Mouse (Mus musculus) natural killer cell, adult 2 months (primary cell): ENCODE results near the gene Tma16.
A peak's percentile ranks its signal among the peaks of the same experiment; 100 is the strongest.

Experiments used
- DNase-seq, 2 experiments: peaks; one replicate each; pipeline ENCODE4 v3.0.0; 2022; ENCODE audit warnings: low spot score in 2 of 2

Gene Tma16

DNA sequence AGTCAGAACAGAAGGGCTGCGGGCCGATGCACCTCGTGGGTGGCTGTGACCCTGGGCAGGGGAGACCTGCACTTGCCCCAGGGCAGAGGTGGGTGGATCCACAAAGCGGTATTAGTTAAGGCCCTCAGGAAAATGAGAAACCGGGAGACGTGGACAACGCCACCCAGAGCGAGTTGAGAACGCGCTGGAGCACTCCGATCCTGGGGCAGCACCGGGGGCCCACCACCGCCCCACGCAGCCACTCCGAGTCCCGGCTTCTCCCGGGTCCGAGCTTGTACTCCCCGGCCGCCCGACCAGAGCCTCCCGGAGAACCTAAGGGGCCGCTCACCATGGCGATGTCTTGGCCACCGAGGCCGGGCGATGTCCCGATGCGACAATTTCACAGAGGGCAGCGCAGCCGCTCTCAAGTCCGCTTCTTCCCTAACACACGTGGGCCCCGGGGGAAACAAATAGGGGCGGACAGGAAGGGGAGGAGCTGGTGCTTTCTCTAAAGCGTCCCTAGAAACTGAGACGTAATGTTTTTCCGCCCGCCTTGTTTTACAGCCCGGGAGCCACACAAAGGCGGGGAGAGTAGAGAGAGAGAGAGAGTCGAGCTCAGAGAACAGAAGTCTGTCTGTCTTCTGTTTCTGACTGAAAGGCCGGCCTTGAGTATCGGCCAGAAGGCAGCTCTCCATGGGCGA, at the start of gene Tma16:
TSS of gene Tma16 (minus strand) at position 447 of the 680 bp plus-strand sequence.
- DNase-seq, result peak; percentile 69 to 79

DNA sequence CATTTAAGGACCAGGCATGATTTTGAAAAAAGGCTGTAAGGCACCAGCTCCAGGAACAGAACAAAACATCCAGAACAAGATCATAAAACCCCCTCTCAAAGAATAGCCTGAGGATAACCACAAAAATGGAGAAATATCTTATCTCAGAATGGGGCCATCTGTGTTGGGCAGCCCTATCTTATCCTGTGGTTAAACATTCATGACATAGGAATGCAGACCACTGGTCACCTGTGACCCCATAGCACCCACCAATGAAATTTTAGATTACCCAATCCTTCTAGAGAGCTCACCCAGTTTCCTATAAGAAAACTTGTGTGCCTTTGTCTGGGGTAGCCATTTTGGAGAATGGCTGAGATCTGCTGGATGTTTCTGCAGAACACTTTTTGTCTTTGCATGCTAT, 34.2 kb upstream of the Tma16 start:
- no peak for DNase-seq

DNA sequence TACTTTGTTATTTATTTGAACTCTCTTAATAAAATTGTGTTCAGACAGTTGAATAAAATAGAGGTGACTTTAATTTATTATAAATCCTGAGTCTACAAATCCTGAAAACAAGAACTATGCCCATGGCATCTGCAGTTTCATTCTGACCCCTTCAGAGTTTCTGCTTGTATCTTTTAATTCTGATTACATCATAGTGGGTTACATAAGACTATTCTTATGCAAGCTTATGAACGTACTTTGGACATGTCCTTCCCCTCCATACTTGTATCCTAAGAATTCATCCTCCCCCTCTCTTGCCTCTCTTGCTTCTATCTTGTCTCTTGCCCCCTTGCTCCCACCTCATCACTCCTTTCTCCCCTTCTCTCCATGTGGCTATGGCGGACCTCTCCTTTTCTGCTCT, 32.8 kb upstream of the Tma16 start:
- no peak for DNase-seq

DNA sequence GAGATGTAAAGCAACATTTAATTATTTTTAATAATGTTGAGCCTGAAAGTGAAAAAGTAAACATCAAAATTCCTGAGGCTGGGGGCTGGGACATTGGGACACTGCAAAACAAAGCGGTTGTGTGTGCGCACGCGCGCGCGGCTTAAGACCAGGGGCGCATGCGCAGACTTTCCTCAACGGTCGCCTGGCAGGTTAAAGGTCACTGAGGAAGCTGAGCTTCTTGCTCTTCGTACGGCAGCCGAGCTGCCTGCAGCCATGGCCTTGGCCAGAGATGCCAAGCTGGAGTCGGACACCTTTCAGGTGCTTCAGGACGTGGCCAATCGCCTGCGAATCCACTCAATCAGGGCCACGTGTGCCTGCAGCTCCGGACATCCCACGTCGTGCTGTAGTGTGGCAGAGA, 25.2 kb upstream of the Tma16 start, which contains the start of gene Tktl2:
TSS of gene Tktl2 (plus strand) at position 220 of the 400 bp plus-strand sequence.
- DNase-seq, result no peak

DNA sequence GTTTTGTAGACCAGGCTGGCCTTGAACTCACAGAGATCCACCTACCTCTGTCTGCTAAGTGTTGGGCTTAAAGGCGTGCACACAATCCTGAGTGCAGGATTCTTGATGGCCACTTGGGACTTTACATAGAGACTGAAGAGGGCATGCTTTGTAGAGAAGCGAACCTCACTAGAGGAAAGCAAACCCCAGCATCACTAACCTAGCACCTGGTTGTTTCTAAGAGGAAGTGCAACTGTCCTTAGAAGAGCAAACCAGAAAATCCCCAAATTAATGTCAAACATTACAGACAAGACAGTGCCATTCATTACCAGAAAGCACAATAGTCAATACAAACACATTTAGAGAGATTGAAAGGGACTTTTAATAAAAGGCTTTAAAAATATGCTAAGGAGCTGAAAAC, 17.1 kb upstream of the Tma16 start:
- no peak for DNase-seq

DNA sequence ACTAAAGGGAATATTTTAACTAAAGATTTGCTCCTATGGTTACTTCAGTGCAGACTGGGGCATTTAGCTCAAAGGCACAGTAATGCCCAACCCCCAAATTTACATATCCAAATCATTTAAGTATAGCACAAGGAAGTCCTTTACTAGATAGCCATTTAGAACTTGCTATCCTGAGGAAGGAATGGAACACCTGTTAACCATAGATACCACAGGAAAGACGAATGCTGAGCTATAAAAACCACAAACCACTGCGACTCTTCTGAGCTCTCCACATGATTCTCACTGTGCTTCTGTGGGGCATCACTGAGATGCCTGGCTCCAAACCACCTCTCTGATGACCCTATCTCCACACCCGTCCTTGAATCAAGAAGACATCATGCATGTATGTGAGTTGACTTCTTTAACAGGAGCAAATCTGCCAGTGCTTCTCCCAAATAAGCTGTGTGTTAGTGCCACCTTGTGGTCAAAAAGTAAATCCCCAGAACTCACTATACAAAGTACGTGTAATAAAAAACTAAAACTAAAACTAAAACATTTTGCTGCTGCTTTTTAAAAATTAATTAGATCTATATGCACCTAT, 10.8 kb upstream of the Tma16 start:
- DNase-seq, result peak; percentile 11 to 27

DNA sequence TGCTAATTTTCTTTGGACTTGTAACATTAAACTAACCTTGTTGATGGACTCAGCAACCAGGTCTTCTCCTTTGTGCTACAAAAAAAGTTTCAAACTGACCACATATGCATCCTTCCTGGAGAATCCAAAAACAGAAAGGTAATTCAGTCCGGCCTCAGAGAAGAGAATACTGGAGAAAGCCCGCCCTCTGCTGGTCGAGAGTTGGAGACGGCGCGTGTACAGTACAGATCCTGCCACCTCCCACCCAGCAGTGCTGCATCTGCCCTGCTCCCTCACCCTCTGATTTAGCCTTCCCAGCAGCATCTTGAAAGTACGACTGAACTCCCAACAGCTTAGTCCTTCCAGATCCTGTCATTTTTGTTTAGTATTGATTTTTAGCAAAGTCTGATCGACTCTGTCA, 9.4 kb upstream of the Tma16 start:
- DNase-seq, result peak; percentile 24 to 62

DNA sequence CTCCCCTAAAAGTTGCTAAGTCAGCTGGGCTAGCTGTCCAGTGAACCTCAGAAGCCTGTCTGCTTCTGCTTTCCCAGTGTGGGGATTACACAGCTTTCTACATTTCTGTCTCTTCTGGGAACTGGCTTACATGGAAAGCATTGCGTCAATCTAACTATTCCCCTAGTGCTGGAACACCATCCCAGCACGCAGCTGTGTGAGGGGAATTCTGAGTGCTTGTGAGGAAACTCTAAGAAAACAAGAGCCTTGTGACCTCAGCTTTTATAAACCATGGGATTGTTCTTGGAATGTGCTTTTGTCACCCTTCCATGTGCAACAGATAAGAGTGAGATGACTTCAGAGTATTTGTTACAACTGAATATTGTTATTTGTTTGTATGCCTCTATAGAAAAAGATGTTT, 8.2 kb upstream of the Tma16 start:
- DNase-seq, result no peak

DNA sequence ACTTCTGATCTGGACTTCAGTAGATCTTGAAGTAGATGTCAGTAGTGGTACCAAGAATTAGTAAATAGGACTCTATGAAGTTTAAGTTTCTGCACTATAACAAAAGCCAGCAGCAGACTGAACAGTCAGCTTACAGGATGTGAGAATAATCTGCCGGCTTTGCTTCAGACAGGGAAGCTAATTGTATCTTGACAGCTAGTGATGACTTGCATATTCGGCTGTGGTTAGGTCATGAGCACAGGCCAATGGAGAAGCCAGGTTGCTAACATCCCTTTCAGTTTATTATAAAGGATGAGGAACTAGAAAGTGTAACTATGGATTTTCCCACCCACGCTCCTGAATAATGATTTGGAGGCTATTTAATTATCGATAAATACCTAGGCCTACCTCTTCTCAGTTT, 4.3 kb upstream of the Tma16 start:
- no peak for DNase-seq

DNA sequence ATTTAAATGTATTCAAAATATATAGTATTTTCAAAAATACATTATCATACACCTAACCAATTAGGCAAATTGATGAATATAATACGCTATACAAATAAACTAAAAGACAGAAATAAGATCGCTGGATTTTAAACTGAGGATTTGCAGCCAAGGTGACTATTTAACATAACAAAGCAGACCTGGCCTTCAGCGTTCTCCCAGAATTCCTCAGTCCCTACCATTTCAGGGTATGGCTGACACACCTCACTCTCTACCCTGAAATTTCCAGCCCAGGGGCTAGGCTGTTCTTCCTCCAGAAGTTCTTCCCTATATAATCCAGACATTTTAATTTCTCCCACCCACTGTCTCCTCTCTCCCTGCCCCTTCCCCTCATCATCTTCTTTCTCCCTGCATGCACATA, 2.2 kb upstream of the Tma16 start:
- no peak for DNase-seq

DNA sequence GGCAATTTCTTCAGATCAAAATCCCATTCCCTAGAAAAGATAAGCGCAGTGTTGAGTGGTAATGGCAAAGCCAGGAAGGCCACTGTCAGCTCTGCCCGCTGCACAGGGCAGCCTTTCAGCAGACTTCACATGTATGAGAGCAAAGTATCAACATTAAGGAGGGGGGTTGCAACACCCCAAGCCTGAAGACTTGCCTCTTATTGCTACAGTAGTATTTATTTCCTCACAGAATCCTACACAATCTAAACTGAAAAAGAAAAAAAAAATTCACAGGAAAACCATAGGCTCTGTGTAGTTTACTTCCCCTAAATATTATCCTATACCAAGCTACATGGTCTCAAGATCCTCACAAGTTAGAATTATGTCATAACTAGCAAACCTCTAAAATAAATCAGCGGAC, 9.4 kb downstream of the Tma16 start:
- DNase-seq, result no peak

DNA sequence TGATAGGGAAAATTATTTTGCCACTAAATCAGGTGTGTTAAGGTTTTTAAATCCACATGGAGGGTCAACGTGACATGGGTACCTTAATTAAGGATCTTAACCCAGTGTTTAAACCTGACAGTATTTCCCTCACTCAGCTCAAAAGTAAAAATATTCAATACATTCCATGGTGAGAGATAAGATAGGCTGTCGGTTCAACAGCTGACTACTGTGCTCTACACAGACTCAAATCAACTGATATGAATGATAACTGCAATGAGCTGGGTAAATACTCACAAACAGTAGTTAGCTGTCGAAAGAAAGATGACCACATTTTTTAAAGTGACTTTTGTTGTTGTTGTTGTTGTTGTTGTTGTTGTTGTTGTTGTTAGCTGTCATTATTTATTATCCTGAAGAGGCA, 16.5 kb downstream of the Tma16 start:
- no peak for DNase-seq

DNA sequence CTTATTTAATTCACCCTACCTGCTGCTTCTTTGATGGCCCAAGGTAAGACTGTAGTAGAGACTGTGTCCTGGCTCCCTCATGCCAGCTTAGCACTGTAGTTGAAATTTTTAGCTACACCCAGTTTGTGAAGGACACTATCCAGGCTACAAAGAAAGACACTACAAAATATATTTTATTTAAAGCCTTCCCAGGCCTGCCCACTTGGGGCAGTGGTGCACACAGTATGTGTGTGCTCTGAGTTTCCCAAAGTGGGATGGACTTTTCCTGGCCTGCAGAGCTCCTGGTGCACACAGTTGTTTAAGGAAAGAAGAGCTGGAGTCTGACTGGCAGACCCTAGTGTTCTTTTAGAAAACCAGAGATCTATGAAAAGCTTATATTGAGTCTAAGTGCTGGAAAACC, 29.3 kb downstream of the Tma16 start:
- DNase-seq, result no peak

DNA sequence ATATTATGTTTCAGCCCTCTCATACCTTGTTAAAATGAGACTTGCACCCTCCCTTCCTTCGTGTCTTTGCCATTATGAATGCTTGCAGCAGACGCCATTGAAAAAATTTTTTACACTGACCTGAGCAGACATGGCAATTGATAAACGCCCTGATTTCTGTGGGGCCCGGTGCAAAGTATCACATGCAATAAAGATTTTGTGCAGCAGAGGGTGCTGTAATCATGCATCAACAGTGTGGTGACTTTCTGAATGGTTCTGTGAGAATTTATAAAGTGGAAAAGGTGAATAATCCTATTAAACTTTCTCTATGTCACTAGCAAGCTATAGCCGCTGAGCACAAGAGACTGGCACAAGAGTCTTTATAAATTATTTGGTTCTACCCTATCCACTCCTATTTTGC, 35.6 kb downstream of the Tma16 start:
- peak in 1 of 2 experiments; percentile 14 for DNase-seq

DNA sequence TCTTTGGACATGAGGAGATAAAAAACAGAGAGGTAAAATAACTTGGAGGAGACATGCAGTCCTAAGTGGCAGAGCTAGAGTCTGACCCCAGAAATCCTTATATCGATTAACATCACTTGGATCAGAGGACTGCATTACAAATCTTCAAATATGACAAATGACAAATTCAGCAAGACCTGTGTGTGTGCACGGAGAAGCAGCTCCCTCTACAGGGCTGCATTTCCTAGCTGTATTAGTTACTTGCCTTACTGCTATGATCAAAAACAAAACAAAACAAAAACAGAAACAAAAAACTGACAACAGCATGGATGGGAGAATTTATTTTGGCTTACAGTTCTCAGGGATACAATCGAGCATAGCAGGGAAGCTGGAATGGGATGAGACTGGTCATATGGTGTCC, 41.0 kb downstream of the Tma16 start:
- DNase-seq, result no peak

DNA sequence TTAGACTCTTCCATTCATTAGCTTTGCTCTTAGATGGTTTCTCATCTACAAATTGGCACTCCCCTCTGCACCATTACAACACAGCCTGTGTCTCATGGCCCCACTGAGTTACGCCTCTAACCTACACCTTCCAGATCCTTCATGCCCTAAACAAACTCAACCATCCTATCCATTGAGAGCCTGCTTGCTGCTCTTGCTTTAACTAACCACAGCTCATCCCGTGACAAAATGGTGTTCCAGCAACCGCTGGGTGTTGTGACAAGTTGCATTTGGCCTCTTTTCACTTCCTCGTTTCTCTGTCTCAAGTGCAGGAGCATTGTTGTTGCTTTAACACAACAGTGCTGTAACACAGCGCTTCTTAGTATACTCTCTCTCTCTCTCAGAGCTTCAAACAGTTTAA, 42.2 kb downstream of the Tma16 start:
- peak in 1 of 2 experiments; percentile 14 for DNase-seq

DNA sequence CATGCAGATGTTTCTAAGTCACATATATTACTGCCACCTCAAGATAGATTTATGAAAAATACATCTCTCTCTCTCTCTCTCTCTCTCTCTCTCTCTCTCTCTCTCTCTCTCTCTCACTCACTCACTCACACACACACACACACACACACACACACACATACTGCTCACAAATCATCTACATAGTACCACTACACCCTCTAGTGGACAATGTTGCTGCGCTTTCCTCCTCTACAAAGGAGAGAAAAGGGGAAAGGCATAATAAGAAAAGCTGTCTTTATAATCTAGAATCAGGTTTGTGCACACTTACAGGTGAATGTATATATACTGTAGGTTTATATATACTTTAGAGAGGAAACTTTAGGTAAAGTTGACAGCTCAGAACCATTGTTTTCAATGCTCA, 43.6 kb downstream of the Tma16 start:
- DNase-seq, result no peak

DNA sequence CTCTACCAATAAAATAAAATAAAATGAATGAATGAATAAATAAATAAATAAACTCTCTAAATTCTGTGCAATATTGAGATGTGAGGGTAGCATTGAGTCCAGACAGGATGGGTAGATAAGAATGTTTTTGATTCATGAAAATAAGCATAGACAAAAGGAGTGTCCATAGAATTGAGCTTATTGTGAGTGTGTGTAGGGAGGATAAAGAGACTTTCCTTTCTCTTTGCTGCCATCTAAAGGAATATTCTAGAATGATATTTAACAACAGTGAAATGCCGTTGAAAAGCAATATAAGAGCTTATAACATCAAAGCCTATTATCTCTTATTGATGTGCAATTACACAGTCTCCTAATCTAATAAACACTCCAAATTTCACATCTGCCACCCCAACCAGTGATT, 45.2 kb downstream of the Tma16 start:
- no peak for DNase-seq

DNA sequence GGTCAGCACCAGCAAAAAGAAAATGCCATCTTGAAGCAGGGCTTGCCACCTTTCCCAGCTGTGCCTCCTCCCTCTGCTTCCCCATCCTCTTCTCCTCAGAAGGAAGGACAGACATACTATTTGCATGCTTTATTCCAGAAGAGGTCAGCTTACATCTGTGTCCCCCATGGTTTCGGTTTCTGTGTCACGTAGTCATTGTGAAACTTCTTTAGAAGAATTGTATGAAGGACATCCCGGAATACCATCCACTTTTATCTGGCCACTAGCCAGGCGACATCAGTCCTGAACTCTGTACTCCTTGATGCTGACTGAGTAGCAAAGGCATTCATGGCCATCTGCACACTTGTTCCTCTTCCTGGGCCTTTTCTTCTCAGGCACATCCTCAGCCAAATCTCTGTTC, 47.9 kb downstream of the Tma16 start:
- no peak for DNase-seq

DNA sequence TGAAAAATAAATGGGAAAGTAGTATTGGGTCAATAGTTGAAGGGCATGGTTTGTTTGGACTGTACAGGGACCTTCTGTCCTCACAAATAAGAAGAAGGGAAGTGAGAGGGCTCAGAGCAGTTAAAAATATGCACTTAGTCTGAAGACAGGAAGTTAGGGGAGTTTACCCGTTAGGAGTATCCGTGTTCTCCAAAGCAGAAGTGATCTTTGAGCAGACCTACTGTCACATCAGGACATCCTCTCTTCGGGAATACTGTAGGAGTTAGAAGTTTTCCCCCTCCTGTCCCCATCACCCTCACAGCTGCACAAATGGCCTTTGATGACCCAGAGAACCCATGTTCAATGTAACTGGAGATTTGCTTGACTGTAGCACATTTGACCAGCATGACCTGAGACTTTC, 48.4 kb downstream of the Tma16 start:
- no peak for DNase-seq

DNA sequence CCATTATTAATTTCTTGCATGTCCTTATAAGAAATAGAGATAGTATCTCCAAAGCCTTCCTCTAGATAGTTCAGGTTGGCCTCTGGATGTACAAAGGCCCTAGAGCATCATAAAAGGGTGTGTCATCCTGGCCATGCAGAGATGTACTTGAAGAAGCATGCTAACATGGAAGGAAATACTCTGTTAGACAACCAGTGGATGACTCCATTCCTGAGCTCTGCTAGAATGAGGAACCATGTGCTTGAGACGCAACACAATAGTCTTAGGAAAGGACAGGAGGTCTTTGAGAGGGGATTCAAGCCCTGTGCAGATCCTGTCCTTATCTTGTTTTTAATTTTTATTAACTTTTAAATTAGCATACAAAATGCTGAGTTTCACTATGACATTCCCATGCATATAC, 49.5 kb downstream of the Tma16 start:
- no peak for DNase-seq

DNA sequence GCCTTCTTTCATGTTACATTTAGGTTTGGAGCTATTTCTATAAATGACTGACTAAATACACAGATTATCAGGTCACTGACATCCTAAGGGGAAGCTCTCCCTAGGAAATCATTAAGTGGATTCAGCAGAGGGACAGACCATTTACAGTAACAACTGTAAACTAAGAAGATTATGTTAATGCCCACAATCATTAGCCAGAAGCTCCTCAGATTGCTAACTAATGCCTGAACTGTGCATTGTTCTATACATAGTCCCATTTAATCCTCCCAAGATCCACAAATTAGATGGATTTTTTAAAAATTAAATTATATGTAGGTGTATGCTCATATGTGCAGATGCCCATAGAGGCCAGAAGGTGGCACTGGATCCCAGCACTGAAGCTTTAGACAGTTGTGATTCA, 52.8 kb downstream of the Tma16 start:
- DNase-seq, result no peak

DNA sequence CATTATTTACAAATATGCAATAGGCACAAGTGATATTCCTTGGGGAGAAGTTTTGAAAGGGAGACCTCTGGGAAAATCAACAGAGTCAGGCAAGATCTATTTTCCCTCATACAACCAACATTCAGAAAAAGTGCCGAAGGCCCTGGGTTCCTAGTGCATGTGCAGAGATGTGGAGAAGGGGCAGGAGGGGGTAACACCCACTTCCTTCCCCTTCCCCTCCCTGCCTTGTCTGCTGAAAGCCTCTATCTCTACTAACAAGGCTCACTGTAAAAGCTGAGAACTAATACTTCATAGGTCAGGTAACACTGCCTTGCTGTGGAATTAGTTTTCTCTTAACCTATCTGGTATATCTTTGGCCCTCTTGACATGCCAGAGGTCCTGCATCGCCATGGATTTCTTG, 55.7 kb downstream of the Tma16 start:
- no peak for DNase-seq
